Mouse (Mus musculus) neural tube, embryonic 15.5 days (tissue): ENCODE results near the gene Smchd1. TPM values are rescaled to one million over a fixed set of nuclear protein-coding genes. Genes with fewer than 3 reads are reported as not detected.
"Not testable (repeated sequence)": the region's sequence is repeated elsewhere in the genome, so short reads cannot be mapped to it uniquely, and the experiment has no call there.

Experiments
- ATAC-seq: fragments of 200-750 bp; cut with Nextera tagmentation; 2 replicates; pipeline ENCODE4 v1.8.0; 2017; ENCODE audit warnings: mild to moderate bottlenecking, moderate TSS enrichment, moderate library complexity; ENCODE audit not compliant: low FRiP score
- H3K27ac ChIP-seq: fragments of 300-500 bp; sonication (generic); replicated peaks from 2 replicates; pipeline ENCODE4 v1.5.1; 2015; ENCODE audit warnings: mild to moderate bottlenecking, inconsistent platforms
- H3K27me3 ChIP-seq: fragments of 300-500 bp; sonication (generic); replicated peaks from 2 replicates; pipeline ENCODE4 v1.6.1; 2015; ENCODE audit warnings: inconsistent platforms
- H3K36me3 ChIP-seq: fragments of 300-500 bp; sonication (generic); 2 replicates; pipeline ENCODE4 v1.6.1; 2015; ENCODE audit warnings: inconsistent platforms
- H3K4me1 ChIP-seq: fragments of 300-500 bp; sonication (generic); 2 replicates; pipeline ENCODE4 v1.6.1; 2015; ENCODE audit warnings: inconsistent platforms
- H3K4me2 ChIP-seq: fragments of 300-500 bp; sonication (generic); 2 replicates; pipeline ENCODE4 v1.6.1; 2015; ENCODE audit warnings: inconsistent platforms, mild to moderate bottlenecking, moderate library complexity
- H3K4me3 ChIP-seq: fragments of 300-500 bp; sonication (generic); replicated peaks from 2 replicates; pipeline ENCODE4 v1.5.1; 2015; ENCODE audit warnings: mild to moderate bottlenecking, inconsistent platforms
- H3K9ac ChIP-seq: fragments of 300-500 bp; sonication (generic); replicated peaks from 2 replicates; pipeline ENCODE4 v1.6.1; 2015; ENCODE audit warnings: mild to moderate bottlenecking, inconsistent platforms
- H3K9me3 ChIP-seq: fragments of 300-500 bp; sonication (generic); replicated peaks from 2 replicates; pipeline ENCODE4 v1.6.1; 2016; ENCODE audit warnings: inconsistent platforms
- WGBS: fragments of 180-500 bp; shearing (Covaris S2); methylation state at CpG from one replicate; pipeline ENCODE4 v1.1.7; 2015; ENCODE audit warnings: mixed read lengths; 5-methylcytosine and 5-hydroxymethylcytosine counted together
- polyA plus RNA-seq: library from polyadenylated mRNA; unstranded; fragments of >200 nt; fragmentation: Nextera tagmentation; extraction: Ambion mirVana; gene quantifications from 2 replicates; pipeline ENCODE4 v1.2.1, GENCODE M21; 2015

Smchd1 gene
- polyA plus RNA-seq, 1 experiment from 2014 or later = 42.4 TPM

- Histone ChIP-seq H3K4me2 (no peak overlapping the region), H3K4me3 (no peak overlapping the region), H3K9ac (no peak overlapping the region), H3K4me1 (no peaks in the 10 kb centered on the region), H3K36me3 (peaks cover 17% of the 10 kb centered on the region), H3K27ac (no peak overlapping the region), H3K9me3 (no peaks in the 10 kb centered on the region), H3K27me3 (no peaks in the 10 kb centered on the region)
- ATAC-seq = no peak
- 90% methylated on average over 3 of the region's 3 CpGs for WGBS
Observed at GRCm38 (mm10) chr17:71444126-71444525, 31.0 kb downstream of the Smchd1 start.

GRCm38 (mm10) chr17:71443273-71443672 lies 31.9 kb downstream of the Smchd1 start:
- 91% methylated on average over 6 of the region's 6 CpGs for WGBS
- Histone ChIP-seq H3K4me3 (no peak overlapping the region), H3K27ac (no peak overlapping the region), H3K4me2 (no peak overlapping the region), H3K36me3 (peaks cover 17% of the 10 kb centered on the region), H3K4me1 (no peaks in the 10 kb centered on the region), H3K9me3 (no peaks in the 10 kb centered on the region), H3K9ac (no peak overlapping the region), H3K27me3 (no peaks in the 10 kb centered on the region)
- ATAC-seq = no peak

GRCm38 (mm10) chr17:71422502-71422901 lies 52.6 kb downstream of the Smchd1 start:
- not testable (repeated sequence) for H3K4me3 ChIP-seq, H3K27me3 ChIP-seq, H3K27ac ChIP-seq, H3K4me1 ChIP-seq, H3K9ac ChIP-seq, H3K9me3 ChIP-seq, H3K4me2 ChIP-seq, ATAC-seq
- peaks cover 47% of the 10 kb centered on the region for H3K36me3 ChIP-seq
- 96% methylated on average over 2 of the region's 2 CpGs for WGBS

- not testable (repeated sequence) for H3K9ac ChIP-seq, H3K4me3 ChIP-seq, H3K9me3 ChIP-seq, H3K4me2 ChIP-seq, H3K27ac ChIP-seq, ATAC-seq, H3K27me3 ChIP-seq, H3K4me1 ChIP-seq
- H3K36me3 ChIP-seq = peaks cover 46% of the 10 kb centered on the region
- 85% methylated on average over 5 of the region's 5 CpGs for WGBS
Observed at GRCm38 (mm10) chr17:71419448-71419847, 55.7 kb downstream of the Smchd1 start.

DNA sequence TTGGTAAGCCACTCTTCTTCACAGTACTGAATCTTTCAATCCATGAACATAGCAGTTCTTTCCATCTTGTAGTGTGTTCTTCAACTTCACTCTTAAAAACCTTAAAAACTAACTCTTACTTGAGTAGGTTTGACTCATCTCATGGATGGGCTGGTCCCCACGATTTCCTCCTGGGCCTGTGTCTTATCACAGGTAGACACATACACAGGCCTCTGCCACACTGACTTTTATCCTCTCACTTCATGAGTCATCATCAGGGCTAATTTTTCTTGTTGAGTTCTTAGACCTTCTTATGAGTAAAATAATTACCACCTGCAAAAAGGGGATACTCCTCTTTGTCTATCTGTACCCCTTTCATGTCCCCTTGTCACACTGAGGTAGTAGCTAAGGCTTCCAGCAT lies 58.1 kb downstream of the Smchd1 start:
- 100% methylated on average over 1 of the region's 1 CpGs for WGBS
- no peaks in the 10 kb centered on the region for H3K27me3 ChIP-seq

DNA sequence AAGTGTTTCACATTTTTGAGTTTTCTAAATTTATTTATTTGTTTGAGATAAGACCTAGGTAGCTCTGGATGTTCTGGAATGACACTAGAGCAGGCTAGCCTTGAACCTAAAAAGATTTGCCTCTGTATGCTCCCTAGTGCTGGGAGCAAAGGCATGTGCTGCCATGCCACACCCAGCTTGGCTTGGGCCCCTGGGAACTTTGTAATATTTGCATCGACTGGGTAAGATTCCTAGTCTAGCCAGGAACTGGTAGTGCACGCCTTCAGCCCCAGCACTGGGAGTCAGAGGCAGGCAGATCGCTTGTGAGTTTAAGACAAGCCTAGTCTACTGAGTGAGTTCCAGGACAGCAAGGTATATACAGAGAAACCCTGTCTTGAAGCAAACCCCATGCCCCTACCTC lies 87.7 kb downstream of the Smchd1 start:
- H3K4me2 ChIP-seq = no peak overlapping the region
- no peak overlapping the region for H3K9ac ChIP-seq
- no peaks in the 10 kb centered on the region for H3K4me1 ChIP-seq
- no peak overlapping the region for H3K27ac ChIP-seq
- no peak overlapping the region for H3K4me3 ChIP-seq
- WGBS = 86% methylated on average over 3 of the region's 3 CpGs
- H3K9me3 ChIP-seq = no peaks in the 10 kb centered on the region
- H3K36me3 ChIP-seq = peaks cover 26% of the 10 kb centered on the region
- ATAC-seq = no peak
- no peaks in the 10 kb centered on the region for H3K27me3 ChIP-seq

More for the DNA sequence above, 58.1 kb downstream of the Smchd1 start:
- peaks cover 24% of the 10 kb centered on the region for H3K36me3 ChIP-seq
- H3K4me1 ChIP-seq = no peaks in the 10 kb centered on the region
- H3K9me3 ChIP-seq = 0 out of 2 replicates have a peak, but pooled peaks cover 4% of the 10 kb centered on the region
- no peak overlapping the region for H3K4me3 ChIP-seq
- H3K4me2 ChIP-seq = no peak overlapping the region
- no peak overlapping the region for H3K27ac ChIP-seq
- no peak overlapping the region for H3K9ac ChIP-seq
- ATAC-seq = no peak

DNA sequence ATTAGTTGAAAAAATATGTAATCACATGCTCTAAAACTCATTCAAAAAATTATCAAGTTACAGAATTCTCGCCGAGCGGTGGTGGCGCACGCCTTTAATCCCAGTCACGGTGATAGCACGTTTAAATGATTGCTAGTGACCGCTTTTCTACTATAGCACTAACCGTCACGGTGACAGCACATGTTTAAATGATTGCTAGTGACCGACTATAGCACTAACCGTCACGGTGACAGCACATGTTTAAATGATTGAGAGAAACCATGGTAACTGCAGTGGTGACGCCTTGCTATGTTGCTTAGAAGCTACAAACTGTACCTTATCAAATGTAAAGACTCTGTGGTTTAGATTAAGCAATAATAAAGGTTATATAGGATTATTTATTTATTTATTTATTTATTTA lies 94.8 kb downstream of the Smchd1 start:
- WGBS = 85% methylated on average over 14 of the region's 14 CpGs
- Histone ChIP-seq H3K27ac (no peak overlapping the region), H3K4me1 (no peaks in the 10 kb centered on the region), H3K9ac (no peak overlapping the region), H3K27me3 (no peaks in the 10 kb centered on the region), H3K9me3 (no peaks in the 10 kb centered on the region), H3K36me3 (peaks cover 13% of the 10 kb centered on the region), H3K4me3 (no peak overlapping the region), H3K4me2 (no peak overlapping the region)
- ATAC-seq = no peak

DNA sequence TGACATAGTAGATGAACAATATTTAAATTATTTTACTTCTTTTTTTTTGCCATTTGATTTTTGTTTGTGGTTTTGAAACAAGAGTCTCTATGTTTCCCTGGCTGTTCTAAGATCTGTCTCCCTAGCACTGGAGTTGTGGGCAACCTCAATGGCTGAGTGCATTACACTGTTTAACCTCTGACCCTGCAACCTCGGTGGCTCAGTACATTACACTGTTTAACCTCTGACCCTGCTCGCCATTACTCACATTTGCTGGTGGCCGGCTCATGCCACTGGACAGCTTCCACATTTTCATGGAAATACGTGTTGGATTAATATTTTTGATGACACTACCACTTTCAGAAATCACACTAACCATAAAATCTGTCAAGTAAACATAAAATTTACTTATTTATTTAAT lies 97.2 kb downstream of the Smchd1 start:
- Histone ChIP-seq H3K27ac (no peak overlapping the region), H3K27me3 (no peaks in the 10 kb centered on the region), H3K4me1 (no peaks in the 10 kb centered on the region), H3K9me3 (no peaks in the 10 kb centered on the region), H3K4me3 (no peak overlapping the region), H3K4me2 (no peak overlapping the region), H3K36me3 (peaks cover 13% of the 10 kb centered on the region), H3K9ac (no peak overlapping the region)
- no peak for ATAC-seq
- WGBS = 65% methylated on average over 4 of the region's 4 CpGs

DNA sequence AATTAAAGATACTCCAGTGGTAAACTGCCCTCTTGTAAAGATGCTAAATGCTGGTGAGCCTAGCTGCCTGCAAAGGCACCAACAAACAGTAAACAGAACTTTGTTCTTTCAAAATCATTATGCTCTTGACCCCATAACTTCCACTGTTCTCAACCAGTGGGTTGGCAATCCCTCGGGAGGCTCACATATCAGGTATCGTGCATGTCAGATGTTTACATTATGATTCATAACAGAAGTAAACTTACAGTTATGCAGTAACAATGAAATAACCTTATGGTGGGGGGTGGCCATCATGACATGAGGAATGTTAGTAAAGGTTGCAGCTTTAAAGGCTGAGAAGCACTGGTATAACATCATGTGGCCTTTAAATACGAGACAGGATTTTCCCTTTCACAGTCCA lies 119.6 kb downstream of the Smchd1 start:
- no peak overlapping the region for H3K27ac ChIP-seq
- 86% methylated on average over 3 of the region's 3 CpGs for WGBS
- peaks cover 35% of the 10 kb centered on the region for H3K36me3 ChIP-seq
- ATAC-seq = no peak
- H3K9me3 ChIP-seq = no peaks in the 10 kb centered on the region
- no peak overlapping the region for H3K4me2 ChIP-seq
- H3K9ac ChIP-seq = no peak overlapping the region
- H3K4me3 ChIP-seq = no peak overlapping the region
- H3K4me1 ChIP-seq = no peaks in the 10 kb centered on the region
- H3K27me3 ChIP-seq = no peaks in the 10 kb centered on the region

DNA sequence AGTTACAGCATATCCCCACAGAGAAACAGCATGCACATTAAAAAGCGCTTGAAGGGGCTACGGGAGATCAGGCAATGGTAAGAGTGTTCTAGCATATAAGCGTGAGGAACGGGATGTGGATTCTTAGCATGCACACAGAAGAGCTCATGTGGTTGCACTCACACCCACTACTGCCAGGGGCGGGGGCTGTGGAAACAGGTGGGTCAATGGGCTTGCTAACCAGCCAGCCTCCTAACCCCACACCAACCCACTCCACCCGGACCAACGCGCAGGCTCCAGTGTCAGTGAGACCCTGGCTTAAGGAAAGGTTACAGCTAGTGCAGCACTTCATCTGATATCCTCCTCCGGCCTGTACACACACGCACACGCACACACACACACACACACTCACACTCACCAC lies 120.9 kb downstream of the Smchd1 start:
- Histone ChIP-seq H3K9me3 (no peaks in the 10 kb centered on the region), H3K27me3 (no peaks in the 10 kb centered on the region), H3K4me3 (no peak overlapping the region), H3K27ac (no peak overlapping the region), H3K36me3 (peaks cover 29% of the 10 kb centered on the region), H3K4me2 (no peak overlapping the region), H3K9ac (no peak overlapping the region), H3K4me1 (no peaks in the 10 kb centered on the region)
- ATAC-seq = no peak
- 92% methylated on average over 11 of the region's 11 CpGs for WGBS

DNA sequence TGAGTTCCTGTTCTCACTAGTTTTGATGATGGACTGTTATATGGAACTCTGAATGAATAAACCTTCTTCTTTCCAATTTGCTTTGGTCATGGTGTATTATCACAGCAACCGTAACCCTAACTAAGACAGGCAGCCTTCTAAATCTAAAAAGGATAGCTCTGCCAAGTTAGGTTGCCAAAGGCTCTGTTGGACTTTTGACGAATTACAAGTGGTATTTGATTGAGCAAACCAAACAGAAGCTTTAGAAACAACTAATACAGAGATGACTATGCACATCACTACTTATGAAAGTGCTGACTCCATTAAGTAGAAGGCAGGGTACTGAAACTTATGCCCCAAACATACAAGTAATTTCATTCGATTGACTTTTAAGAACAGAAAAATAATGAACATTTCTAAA lies 127.0 kb downstream of the Smchd1 start:
- Histone ChIP-seq H3K36me3 (peaks cover 40% of the 10 kb centered on the region), H3K27me3 (no peaks in the 10 kb centered on the region), H3K27ac (no peak overlapping the region), H3K9me3 (no peaks in the 10 kb centered on the region), H3K9ac (no peak overlapping the region), H3K4me3 (no peak overlapping the region), H3K4me1 (no peaks in the 10 kb centered on the region), H3K4me2 (no peak overlapping the region)
- WGBS = 81% methylated on average over 3 of the region's 3 CpGs
- ATAC-seq = no peak

DNA sequence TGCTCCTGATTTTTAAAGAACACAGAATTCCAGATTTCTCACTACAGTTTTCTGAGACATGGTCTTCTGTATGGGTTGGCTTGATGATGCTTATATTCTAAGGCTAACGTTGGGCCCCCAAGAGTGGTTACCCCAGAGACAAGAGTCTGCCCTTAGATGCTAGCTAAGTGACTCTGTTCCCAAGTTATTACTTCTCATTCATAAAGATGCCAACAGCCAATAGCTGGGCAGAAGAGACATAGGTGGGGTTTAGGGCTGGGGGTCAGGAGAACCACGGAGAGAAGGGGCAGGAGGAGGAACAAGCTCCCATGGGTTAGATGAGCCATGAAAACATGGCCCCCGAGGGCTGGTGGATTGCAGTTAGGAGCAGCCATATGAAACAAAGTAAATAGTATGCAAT lies 133.1 kb downstream of the Smchd1 start:
- Histone ChIP-seq H3K9ac (no peak overlapping the region), H3K4me1 (no peaks in the 10 kb centered on the region), H3K36me3 (peaks cover 11% of the 10 kb centered on the region; the same call in 1 of the 2 replicates), H3K27me3 (no peaks in the 10 kb centered on the region), H3K9me3 (no peaks in the 10 kb centered on the region), H3K4me2 (no peak overlapping the region), H3K4me3 (no peak overlapping the region), H3K27ac (no peak overlapping the region)
- 82% methylated on average over 3 of the region's 3 CpGs for WGBS
- ATAC-seq = no peak

GRCm38 (mm10) chr17:71338627-71339026 lies 136.5 kb downstream of the Smchd1 start:
- H3K4me1 ChIP-seq = no peaks in the 10 kb centered on the region
- H3K27me3 ChIP-seq = no peaks in the 10 kb centered on the region
- no peak overlapping the region for H3K4me2 ChIP-seq
- 98% methylated on average over 6 of the region's 6 CpGs for WGBS
- ATAC-seq = no peak
- no peaks in the 10 kb centered on the region; the same call in 1 of the 2 replicates for H3K9me3 ChIP-seq
- peaks cover 4% of the 10 kb centered on the region; the same call in 1 of the 2 replicates for H3K36me3 ChIP-seq
- H3K4me3 ChIP-seq = no peak overlapping the region
- H3K9ac ChIP-seq = no peak overlapping the region
- no peak overlapping the region for H3K27ac ChIP-seq
